Mouse (Mus musculus): Measurements from ENCODE around the gene Adprhl2.

Gene Adprhl2

GRCm38 (mm10) chr4:126306058-126306457 is 15.4 kb downstream of the Adprhl2 start:
- DNase-seq (ENCODE audit: low read depth), result no peak

DNA sequence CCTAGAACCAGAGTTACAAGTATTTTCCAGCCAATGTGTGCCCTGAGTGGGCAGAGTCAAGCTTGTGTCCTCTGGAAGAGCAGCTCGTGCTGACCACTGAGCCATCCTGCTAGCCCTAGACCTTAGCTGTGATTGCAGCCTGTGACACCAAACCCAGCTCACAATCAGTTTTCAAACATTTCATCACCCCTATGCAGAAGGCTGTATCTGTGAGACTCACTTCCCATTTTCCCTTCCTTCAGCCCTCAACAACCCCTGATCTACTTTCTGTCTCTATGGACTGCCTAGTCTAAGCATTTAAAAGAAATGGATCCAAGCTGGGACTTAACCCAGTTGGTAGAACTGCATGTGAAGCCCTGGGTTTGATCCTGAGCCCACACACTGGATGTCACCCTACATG is 16.1 kb downstream of the Adprhl2 start:
- DNase-seq (ENCODE audit: low read depth), result no peak

GRCm38 (mm10) chr4:126303877-126304276 is 17.6 kb downstream of the Adprhl2 start:
- DNase-seq (ENCODE audit: low read depth), result no peak

DNA sequence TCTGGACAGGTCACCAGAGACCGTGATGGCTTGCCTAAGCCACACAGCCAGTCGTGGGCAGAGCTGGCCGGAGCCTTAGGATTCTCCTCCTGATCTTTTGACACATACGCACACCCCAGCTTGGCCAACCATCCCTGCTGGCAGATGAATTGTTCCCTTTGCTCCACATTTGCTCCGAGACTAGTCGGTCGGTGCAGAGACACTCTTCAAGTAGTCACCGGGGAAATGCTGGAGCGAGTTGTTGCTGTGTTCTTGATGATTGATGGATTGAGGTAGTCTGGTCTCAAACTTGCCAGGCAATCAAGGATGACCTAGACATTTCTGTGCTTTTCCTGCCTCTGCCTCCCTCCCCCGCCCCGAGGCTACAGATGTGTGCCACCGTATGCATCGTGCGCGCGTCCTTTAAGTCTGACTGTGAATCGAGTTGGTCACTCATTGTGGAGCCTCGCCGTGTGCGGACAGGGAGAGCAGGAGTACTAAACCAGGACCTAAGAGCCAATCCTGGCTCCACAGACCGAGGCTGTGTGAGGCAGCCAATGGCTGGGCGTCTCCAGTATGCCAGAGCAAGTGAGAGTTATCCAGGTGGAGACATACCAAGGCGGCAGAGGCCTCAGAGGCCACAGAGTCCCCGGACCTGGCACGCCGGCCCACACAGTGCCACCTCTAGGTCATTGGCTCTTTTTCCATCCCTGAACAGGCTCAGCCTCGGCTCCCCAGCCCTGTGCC is 19.8 kb downstream of the Adprhl2 start:
- no peak for DNase-seq (ENCODE audit: low read depth)

GRCm38 (mm10) chr4:126300916-126301583 is 20.5 kb downstream of the Adprhl2 start:
- DNase-seq (ENCODE audit: low read depth), result no peak

DNA sequence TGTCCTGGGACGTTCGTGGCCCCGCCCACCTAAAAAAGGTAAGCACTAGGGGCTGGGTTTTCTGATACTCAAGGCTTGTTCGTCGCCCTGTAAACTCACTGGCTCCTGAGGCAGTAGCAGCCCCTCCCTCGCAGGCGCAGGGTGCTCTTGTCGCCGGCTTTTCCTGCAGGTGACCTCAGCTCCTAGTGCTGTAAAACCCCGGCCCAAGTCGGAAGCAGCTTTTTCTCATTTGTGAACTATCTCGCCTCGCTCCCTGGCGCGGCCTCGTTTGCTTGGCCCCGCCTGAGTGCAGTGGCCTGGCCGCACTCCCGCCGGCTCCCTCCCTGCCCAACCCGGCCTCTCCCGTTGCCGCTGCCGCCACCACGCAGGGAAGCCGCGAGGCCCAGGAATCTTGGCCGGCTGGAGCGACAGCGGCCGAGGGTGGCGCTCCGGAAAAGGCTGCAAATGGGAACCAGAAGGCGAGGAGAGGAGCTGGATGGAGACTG is 24.8 kb downstream of the Adprhl2 start:
- DNase-seq (ENCODE audit: low read depth), result no peak

DNA sequence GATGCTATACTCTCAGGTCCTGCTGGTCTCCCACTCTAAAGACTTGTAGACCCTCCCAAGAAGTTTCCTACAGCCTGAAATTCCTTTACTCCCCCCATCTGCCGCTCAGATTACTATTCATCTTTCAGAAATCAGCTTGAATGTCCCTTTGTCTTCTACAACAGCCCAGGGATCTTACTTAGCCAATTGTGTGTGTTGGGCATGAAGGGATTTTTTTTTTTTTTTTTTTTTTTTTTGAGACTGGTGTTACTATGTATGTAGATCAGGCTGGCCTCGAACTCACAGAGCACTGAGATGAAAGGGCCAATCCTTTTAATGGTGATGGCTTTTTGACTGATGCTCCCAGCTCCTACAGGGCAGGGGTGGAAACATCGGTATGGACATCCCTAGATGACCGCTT is 25.6 kb downstream of the Adprhl2 start:
- no peak for DNase-seq (ENCODE audit: low read depth)

- no peak for DNase-seq (ENCODE audit: low read depth)
Measured at GRCm38 (mm10) chr4:126295152-126295551, 26.4 kb downstream of the Adprhl2 start.

DNA sequence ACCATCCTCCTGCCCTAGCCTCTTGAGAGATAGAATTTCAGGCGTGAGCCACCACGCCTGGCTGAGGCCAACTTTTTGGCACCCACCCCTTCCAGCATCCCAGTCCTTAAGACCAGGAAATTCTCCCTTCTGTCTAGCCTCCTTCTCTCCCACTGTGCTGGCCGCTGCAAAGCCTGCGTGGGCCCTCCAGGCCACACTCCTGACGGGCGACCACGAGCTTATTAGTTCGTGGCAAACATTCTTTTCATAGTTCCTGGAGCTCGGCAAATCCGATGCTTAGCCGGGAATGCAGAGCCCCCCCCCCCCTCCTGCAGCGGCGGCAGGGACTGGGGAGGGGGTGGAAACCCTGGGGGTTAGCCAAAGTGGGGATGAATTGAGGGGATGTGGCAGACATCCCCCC is 30.3 kb downstream of the Adprhl2 start:
- DNase-seq (ENCODE audit: low read depth), result no peak

- no peak for DNase-seq (ENCODE audit: low read depth)
Measured at GRCm38 (mm10) chr4:126290314-126290713, 31.2 kb downstream of the Adprhl2 start.

GRCm38 (mm10) chr4:126288085-126288666 is 33.3 kb downstream of the Adprhl2 start:
- DNase-seq (ENCODE audit: low read depth), result no peak

GRCm38 (mm10) chr4:126287302-126287995 is 34.1 kb downstream of the Adprhl2 start:
- no peak for DNase-seq (ENCODE audit: low read depth)

GRCm38 (mm10) chr4:126286492-126286891 is 35.0 kb downstream of the Adprhl2 start, which contains the start of gene Col8a2:
Col8a2 (plus strand) TSS chr4:126286793.
- DNase-seq (ENCODE audit: low read depth), result no peak

- no peak for DNase-seq (ENCODE audit: low read depth)
Measured at GRCm38 (mm10) chr4:126283582-126283981, 37.9 kb downstream of the Adprhl2 start.

- no peak for DNase-seq (ENCODE audit: low read depth)
Measured at GRCm38 (mm10) chr4:126281706-126282105, 39.8 kb downstream of the Adprhl2 start.

DNA sequence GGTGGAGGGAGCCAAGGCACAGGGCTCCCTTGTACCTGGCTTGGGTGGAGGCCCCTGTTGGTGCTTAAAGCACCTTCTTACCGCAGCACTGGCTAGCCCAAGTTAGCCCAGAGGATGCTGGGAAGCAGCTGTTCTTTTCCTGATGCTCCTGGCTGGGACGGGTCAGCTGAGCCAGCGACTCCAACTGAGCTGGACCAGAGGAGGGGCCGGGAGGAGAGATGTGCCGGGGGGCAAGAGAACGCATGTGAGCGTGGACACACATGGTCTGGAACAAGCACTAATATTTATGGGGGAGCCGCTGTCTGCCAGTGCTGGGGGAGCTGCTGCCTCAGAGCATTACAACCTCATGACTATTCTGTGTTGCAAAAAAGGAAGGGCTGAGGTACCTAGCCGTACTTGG is 42.5 kb downstream of the Adprhl2 start:
- DNase-seq (ENCODE audit: low read depth), result no peak

DNA sequence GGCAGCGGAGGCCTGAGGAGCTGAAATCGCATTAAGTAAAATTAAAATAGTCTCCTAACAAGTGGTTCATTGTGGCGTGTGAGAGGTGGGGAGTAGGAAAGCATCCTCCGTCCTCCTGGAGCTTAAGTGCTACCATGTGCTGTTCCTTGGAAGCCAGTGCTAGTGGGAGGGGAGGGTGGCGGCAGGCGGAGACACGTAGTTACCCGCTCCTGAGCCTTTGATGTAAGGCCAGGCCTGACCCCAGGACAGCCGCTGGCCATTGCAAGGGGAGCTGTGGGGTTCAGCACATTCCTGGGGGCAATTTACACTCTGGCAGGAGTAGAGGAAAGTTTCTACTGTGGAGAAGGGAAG is 43.0 kb downstream of the Adprhl2 start:
- no peak for DNase-seq (ENCODE audit: low read depth)

GRCm38 (mm10) chr4:126277906-126278564 is 43.5 kb downstream of the Adprhl2 start:
- DNase-seq (ENCODE audit: low read depth), result no peak

DNA sequence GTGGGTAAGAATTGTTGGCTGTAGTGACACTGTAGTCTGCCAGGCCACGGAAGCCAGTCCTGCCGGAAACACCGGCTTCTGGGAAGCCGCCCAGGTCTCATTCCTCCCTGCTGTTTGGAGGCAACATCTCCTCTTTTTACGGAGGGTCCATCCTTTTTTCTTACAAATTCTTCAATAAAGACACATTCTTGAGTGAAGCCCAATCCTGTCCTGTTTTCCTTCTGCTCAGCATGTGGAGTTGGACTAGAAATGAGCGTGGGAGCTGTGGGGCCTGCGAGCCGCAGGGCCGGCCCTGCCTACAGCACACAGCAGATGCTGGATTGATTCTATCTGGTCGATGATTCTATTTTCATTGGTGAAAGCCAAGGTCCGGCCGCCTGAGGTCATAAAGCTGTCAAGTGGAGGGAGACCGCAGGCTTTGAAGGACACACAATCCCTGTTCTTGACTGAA is 45.8 kb downstream of the Adprhl2 start:
- DNase-seq (ENCODE audit: low read depth), result no peak

DNA sequence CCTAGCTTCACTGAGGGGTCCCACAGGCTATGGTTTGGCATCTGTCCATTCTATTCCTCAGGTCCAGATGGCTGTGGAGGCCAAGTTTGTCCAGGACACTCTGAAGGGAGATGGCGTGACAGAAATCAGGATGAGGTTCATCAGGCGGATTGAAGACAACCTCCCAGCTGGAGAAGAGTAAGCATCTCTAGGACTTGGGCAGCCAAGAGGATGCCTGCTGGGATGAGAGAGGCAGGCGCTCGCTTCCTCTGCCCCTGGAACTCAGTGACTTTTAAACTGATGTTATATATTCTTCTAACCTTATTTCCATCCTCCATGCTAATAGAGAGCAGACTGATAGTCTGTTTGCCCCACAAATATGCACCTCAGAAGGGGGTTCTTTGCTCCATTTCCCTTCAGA is 46.4 kb downstream of the Adprhl2 start:
- no peak for DNase-seq (ENCODE audit: low read depth)

DNA sequence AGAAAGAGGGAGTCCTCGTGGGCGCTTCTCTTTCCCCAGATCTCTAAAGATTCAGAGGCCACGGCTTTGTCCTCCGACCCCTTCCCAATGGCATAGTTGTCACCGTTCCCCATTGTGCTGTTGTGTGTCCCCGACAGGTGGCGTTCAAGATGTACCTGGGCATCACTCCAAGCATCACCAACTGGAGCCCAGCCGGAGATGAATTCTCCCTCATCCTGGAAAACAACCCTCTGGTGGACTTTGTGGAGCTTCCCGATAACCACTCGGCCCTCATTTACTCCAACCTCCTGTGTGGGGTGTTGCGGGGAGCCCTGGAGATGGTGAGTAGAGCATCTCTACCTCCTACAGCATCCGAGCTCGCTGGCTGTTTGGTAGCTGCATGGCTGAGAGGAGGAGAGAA is 47.8 kb downstream of the Adprhl2 start:
- no peak for DNase-seq (ENCODE audit: low read depth)

DNA sequence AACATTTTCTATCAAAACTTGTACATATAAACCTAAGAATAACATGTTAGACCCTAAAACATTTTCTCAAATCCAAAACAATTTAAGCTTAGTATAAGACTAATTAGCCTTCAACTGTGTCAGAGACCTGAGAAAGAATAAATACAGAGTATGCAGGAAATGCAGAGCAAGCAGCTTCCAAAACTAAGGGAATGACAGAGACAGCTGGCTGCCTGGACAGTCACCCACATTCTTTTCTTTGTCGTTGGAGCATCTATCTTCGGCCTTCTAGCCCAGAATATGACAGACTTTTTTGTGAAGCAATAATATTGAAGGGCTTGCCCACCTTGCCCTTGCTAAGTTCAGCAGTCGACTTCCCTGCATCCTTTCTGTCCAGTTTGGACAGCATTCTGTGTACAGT is 52.2 kb downstream of the Adprhl2 start:
- no peak for DNase-seq (ENCODE audit: low read depth)

Data from c-Kit-positive CD71-negative TER-119-negative erythroid progenitor cells, embryonic 14.5 days (primary cell).